Mouse (Mus musculus) limb, embryonic 11.5 days (tissue): Measurements from ENCODE around the gene Duoxa1. TPM values are rescaled to one million over a fixed set of nuclear protein-coding genes. Genes with fewer than 3 reads are reported as not detected.
"Not testable (repeated sequence)": the region's sequence is repeated elsewhere in the genome, so short reads cannot be mapped to it uniquely, and the experiment has no call there.

ENCODE experiments used
- ATAC-seq: fragments of 200-750 bp; cut with Nextera tagmentation; 2 replicates; pipeline ENCODE4 v1.8.0; 2017; ENCODE audit warnings: low read depth; ENCODE audit not compliant: insufficient number of reproducible peaks, low FRiP score, low TSS enrichment
- DNase-seq: peaks from one replicate; pipeline ENCODE4 v3.0.0-alpha.2; 2015; ENCODE audit warnings: low spot score
- H3K27ac ChIP-seq: fragments of 300-500 bp; sonication (generic); replicated peaks from 2 replicates; pipeline ENCODE4 v1.5.1; 2014; ENCODE audit warnings: low read depth, mild to moderate bottlenecking, low read length
- H3K27me3 ChIP-seq: fragments of 300-500 bp; sonication (generic); 2 replicates; pipeline ENCODE4 v1.6.1; 2014; ENCODE audit warnings: mild to moderate bottlenecking, low read length, mixed read lengths; ENCODE audit not compliant: control insufficient read depth, insufficient read depth
- H3K36me3 ChIP-seq: fragments of 300-500 bp; sonication (generic); 2 replicates; pipeline ENCODE4 v1.6.1; 2014; ENCODE audit warnings: mild to moderate bottlenecking, low read length, moderate library complexity, mixed read lengths; ENCODE audit not compliant: control insufficient read depth, insufficient read depth
- H3K4me1 ChIP-seq: fragments of 300-500 bp; sonication (generic); 2 replicates; pipeline ENCODE4 v1.6.1; 2014; ENCODE audit warnings: low read length, mixed read lengths; ENCODE audit not compliant: control insufficient read depth, insufficient read depth
- H3K4me2 ChIP-seq: fragments of 300-500 bp; sonication (generic); 2 replicates; pipeline ENCODE4 v1.6.1; 2014; ENCODE audit warnings: low read depth, mild to moderate bottlenecking, moderate library complexity; ENCODE audit not compliant: severe bottlenecking
- H3K4me3 ChIP-seq: fragments of 300-500 bp; sonication (generic); 2 replicates; pipeline ENCODE4 v1.5.1; 2014; ENCODE audit warnings: low read depth, low read length
- H3K9ac ChIP-seq: fragments of 300-500 bp; sonication (generic); 2 replicates; pipeline ENCODE4 v1.6.1; 2014; ENCODE audit warnings: mild to moderate bottlenecking, low read length
- H3K9me3 ChIP-seq: fragments of 300-500 bp; sonication (generic); 2 replicates; pipeline ENCODE4 v1.6.1; 2016; ENCODE audit warnings: low read length; ENCODE audit not compliant: control insufficient read depth
- WGBS: fragments of 180-500 bp; shearing (Covaris S2); extraction: QIAGEN DNeasy Blood & Tissue Kit; methylation state at CpG from one replicate; pipeline ENCODE4 v1.1.7; 2014; 5-methylcytosine and 5-hydroxymethylcytosine counted together
- polyA plus RNA-seq: library from polyadenylated mRNA; unstranded; fragments of >200 nt; fragmentation: Nextera tagmentation; extraction: Ambion mirVana; gene quantifications from 2 replicates; pipeline ENCODE4 v1.2.1, GENCODE M21; 2014

Gene Duoxa1
- polyA plus RNA-seq, 1 experiment from 2014 or later, result 0.72 TPM

- WGBS, result 85% methylated on average over 8 of the region's 8 CpGs
- H3K9me3 ChIP-seq, result no peaks in the 10 kb centered on the region
Measured at GRCm38 (mm10) chr2:122353765-122354164, 40.2 kb upstream of the Duoxa1 start.

GRCm38 (mm10) chr2:122352992-122353391, 39.5 kb upstream of the Duoxa1 start:
- Histone ChIP-seq H3K27me3 (no peaks in the 10 kb centered on the region), H3K4me1 (peaks cover 4% of the 10 kb centered on the region; the same call in 1 of the 2 replicates), H3K36me3 (peaks cover 7% of the 10 kb centered on the region), H3K9ac (no peak overlapping the region), H3K4me2 (no peak overlapping the region), H3K9me3 (no peaks in the 10 kb centered on the region), H3K27ac (no peak overlapping the region), H3K4me3 (no peak overlapping the region)
- WGBS, result 74% methylated on average over 6 of the region's 6 CpGs
- DNase-seq (no peak), ATAC-seq (no peak)

More at GRCm38 (mm10) chr2:122353765-122354164, 40.2 kb upstream of the Duoxa1 start:
- Histone ChIP-seq H3K4me2 (no peak overlapping the region), H3K27me3 (no peaks in the 10 kb centered on the region), H3K4me1 (no peaks in the 10 kb centered on the region; the same call in 1 of the 2 replicates), H3K4me3 (no peak overlapping the region), H3K9ac (no peak overlapping the region), H3K36me3 (peaks cover 7% of the 10 kb centered on the region), H3K27ac (no peak overlapping the region)
- DNase-seq (no peak), ATAC-seq (no peak)

GRCm38 (mm10) chr2:122351931-122352329, 38.4 kb upstream of the Duoxa1 start:
- Histone ChIP-seq H3K4me2 (no peak overlapping the region), H3K9ac (no peak overlapping the region), H3K9me3 (no peaks in the 10 kb centered on the region), H3K27ac (no peak overlapping the region), H3K27me3 (no peaks in the 10 kb centered on the region), H3K4me3 (no peak overlapping the region), H3K36me3 (peaks cover 5% of the 10 kb centered on the region), H3K4me1 (peaks cover 6% of the 10 kb centered on the region; the same call in 1 of the 2 replicates)
- WGBS, result 81% methylated on average over 4 of the region's 4 CpGs
- DNase-seq, result no peak
- no peak for ATAC-seq

- H3K9ac ChIP-seq, result no peak overlapping the region
- no peaks in the 10 kb centered on the region for H3K9me3 ChIP-seq
- H3K27ac ChIP-seq, result no peak overlapping the region
- H3K4me1 ChIP-seq, result peaks cover 6% of the 10 kb centered on the region; the same call in 1 of the 2 replicates
- no peak overlapping the region for H3K4me3 ChIP-seq
- DNase-seq, result no peak
- H3K4me2 ChIP-seq, result no peak overlapping the region
- 89% methylated on average over 5 of the region's 5 CpGs for WGBS
- ATAC-seq, result no peak
- H3K27me3 ChIP-seq, result no peaks in the 10 kb centered on the region
- H3K36me3 ChIP-seq, result peaks cover 4% of the 10 kb centered on the region; the same call in 1 of the 2 replicates
Measured at GRCm38 (mm10) chr2:122351156-122351930, 37.8 kb upstream of the Duoxa1 start.

- peak; percentile 63 for ATAC-seq
- no peaks in the 10 kb centered on the region for H3K9me3 ChIP-seq
- peak overlapping the region; percentile 98 for H3K27ac ChIP-seq
- H3K4me2 ChIP-seq, result peak overlapping the region; percentile 74
- DNase-seq, result peak; percentile 72
- peak overlapping the region; percentile 95 for H3K9ac ChIP-seq
- no peaks in the 10 kb centered on the region for H3K27me3 ChIP-seq
- H3K4me3 ChIP-seq, result peak overlapping the region; percentile 50
- peaks cover 6% of the 10 kb centered on the region; the same call in 1 of the 2 replicates for H3K4me1 ChIP-seq
- 11% methylated on average over 14 of the region's 14 CpGs for WGBS
- H3K36me3 ChIP-seq, result peaks cover 4% of the 10 kb centered on the region; the same call in 1 of the 2 replicates
Measured at GRCm38 (mm10) chr2:122349136-122349785, 35.7 kb upstream of the Duoxa1 start.

GRCm38 (mm10) chr2:122348531-122349131, 35.1 kb upstream of the Duoxa1 start:
- Histone ChIP-seq H3K9ac (peak overlapping the region; percentile 95), H3K27me3 (no peaks in the 10 kb centered on the region), H3K4me1 (peaks cover 6% of the 10 kb centered on the region; the same call in 1 of the 2 replicates), H3K9me3 (no peaks in the 10 kb centered on the region), H3K27ac (peak overlapping the region; percentile 98), H3K4me2 (peak overlapping the region; percentile 74), H3K36me3 (peaks cover 4% of the 10 kb centered on the region; the same call in 1 of the 2 replicates), H3K4me3 (peak overlapping the region; percentile 50)
- DNase-seq (peak; percentile 92), ATAC-seq (peak; percentile 84)
- WGBS, result under 1% methylated on average over 62 of the region's 63 CpGs

- Histone ChIP-seq H3K4me1 (peaks cover 6% of the 10 kb centered on the region; the same call in 1 of the 2 replicates), H3K27me3 (no peaks in the 10 kb centered on the region), H3K4me3 (no peak overlapping the region), H3K4me2 (no peak overlapping the region), H3K36me3 (no peaks in the 10 kb centered on the region), H3K27ac (no peak overlapping the region), H3K9me3 (no peaks in the 10 kb centered on the region), H3K9ac (no peak overlapping the region)
- DNase-seq (no peak), ATAC-seq (no peak)
- 92% methylated on average over 3 of the region's 3 CpGs for WGBS
Measured at GRCm38 (mm10) chr2:122347257-122347656, 33.7 kb upstream of the Duoxa1 start.

- ATAC-seq, H3K4me3 ChIP-seq, H3K9me3 ChIP-seq, H3K27me3 ChIP-seq, H3K36me3 ChIP-seq, H3K27ac ChIP-seq, H3K4me2 ChIP-seq, DNase-seq, H3K4me1 ChIP-seq, H3K9ac ChIP-seq: not testable (repeated sequence)
- WGBS, result 86% methylated on average over 6 of the region's 6 CpGs
Measured at GRCm38 (mm10) chr2:122346164-122346563, 32.6 kb upstream of the Duoxa1 start.
